Mouse (Mus musculus) lung, adult 2 months (tissue): Measurements from ENCODE around the gene Camk2n2.

Experiments
- CTCF ChIP-seq: fragments of 200-500 bp; IDR thresholded peaks from 2 replicates; pipeline ENCODE4 v1.5.1; 2011; ENCODE audit warnings: mild to moderate bottlenecking, low read length, control low read depth; ENCODE audit not compliant: insufficient read depth
- POLR2A ChIP-seq: fragments of 200-500 bp; IDR thresholded peaks from 2 replicates; pipeline ENCODE4 v1.6.1; 2011; ENCODE audit warnings: low read depth, mild to moderate bottlenecking, control low read depth, low read length, borderline replicate concordance; ENCODE audit errors: extremely low read depth

DNA sequence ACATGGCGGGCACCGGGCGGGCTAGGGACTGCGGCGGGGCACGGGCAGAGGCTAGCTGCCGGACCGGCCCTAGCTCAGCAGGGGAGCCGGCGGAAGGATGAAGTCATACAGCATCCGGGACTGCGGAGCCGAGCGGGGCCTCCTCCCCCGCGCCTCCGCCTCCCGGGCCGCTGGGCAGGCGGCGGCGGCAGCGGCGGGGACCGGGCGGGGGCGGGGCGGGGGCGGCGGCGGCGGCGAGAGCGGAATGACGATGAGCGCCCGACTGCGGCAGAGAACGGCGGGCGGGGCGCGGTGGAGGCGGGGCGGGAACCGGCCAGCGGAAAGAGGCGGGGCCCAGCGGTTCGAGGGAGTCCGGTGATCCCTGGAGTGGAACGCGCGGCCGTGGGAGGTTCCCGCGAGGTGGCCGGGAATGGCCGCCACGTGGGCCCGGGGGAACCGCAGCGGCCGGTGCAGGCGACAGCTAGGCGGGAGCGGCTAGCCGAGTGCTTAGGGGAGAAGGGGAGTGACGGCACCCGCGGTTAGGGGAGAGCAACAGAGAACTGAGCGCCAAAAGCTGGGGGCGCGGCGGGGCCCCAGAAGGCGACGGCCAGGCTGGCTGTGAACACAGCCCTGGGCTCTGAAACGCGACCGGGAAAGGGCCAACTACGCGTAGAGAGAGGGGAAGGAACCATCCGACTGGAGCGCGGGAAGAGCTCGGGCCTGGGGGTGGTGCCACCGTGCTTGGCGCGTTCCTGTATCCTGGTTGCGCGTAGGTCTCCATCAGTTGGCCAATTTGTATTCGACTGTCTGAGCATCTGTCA, at the start of gene Camk2n2:
- TF ChIP-seq CTCF: no peak
- TF ChIP-seq POLR2A: no peak
